Mouse (Mus musculus) myocyte (in vitro differentiated cells): ENCODE data around the gene BC048403.

Experiments
- MYOG ChIP-seq, 3 experiments: IDR thresholded peaks; one replicate each; pipeline ENCODE4 v1.6.1; 2011; ENCODE audit warnings: control low read depth in 2 of 3, low read depth in 2 of 3, mild to moderate bottlenecking in 2 of 3; ENCODE audit not compliant: insufficient read length in 2 of 3, control insufficient read depth in 1 of 3, insufficient read depth in 1 of 3
- USF1 ChIP-seq: IDR thresholded peaks from one replicate; pipeline ENCODE4 v1.6.1; 2011; ENCODE audit warnings: low read depth, mild to moderate bottlenecking, control low read depth, moderate library complexity

DNA sequence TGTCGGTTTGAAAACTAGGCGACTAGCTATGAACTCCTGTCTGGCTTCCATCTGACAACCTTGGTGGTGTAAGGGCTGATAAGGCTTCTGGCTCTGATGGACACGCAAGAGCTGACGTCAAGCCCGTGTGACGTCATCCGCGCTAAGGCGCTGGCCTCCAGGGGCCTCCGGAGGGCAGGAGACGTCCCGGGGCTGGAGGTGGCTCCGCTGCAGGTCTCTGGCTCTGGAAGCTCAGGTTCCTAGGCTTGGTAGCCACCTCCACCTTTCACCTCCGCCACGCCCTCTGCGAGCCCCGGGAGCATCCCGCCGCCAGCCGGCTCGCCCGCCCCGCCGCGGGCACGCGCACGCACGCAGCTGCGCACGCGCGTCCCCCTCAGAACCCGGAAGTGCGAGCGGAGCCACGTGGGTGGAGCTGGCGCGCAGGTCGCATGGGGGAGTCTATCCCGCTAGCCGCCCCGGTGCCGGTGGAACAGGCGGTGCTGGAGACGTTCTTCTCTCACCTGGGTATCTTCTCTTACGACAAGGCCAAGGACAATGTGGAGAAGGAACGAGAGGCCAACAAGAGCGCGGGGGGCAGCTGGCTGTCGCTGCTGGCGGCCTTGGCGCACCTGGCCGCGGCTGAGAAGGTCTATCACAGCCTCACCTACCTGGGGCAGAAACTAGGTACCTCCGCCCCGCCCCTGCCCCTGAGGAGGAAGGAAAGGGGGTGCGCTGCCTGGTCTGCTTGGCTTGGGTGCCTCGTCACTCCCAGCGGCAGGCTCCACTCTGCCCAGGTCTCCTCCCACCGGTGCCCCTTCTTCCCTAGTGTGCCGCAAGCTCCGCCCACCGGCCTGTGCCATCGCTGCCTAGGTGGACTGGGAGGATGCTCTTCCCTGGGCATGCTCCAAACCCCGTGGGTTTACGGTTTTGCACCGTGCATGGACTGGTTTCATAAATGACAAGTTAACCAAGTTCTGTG is at the start of gene BC048403:
- TF ChIP-seq MYOG (IDR thresholded peaks at IDR 0.05; ENCODE audit: control insufficient read depth in 1 of 3, insufficient read depth in 1 of 3, insufficient read length in 2 of 3, low read depth in 2 of 3), result peak in 2 of 3 experiments; percentile 22 to 64
- TF ChIP-seq USF1, result peak; percentile 67
